Mouse (Mus musculus): ENCODE data around the gene Lamp3.
"Not testable (repeated sequence)": the region's sequence is repeated elsewhere in the genome, so short reads cannot be mapped to it uniquely, and the experiment has no call there.

Gene Lamp3

GRCm38 (mm10) chr16:19706216-19706615 lies at the start of gene Lamp3:
Gene Lamp3, minus strand, starts transcription at chr16:19706375.
- no peak for DNase-seq

GRCm38 (mm10) chr16:19732896-19733295 lies 26.7 kb upstream of the Lamp3 start:
- no peak for DNase-seq

GRCm38 (mm10) chr16:19724139-19724538 lies 18.0 kb upstream of the Lamp3 start:
- not testable (repeated sequence) for DNase-seq

- no peak for DNase-seq
Observed at GRCm38 (mm10) chr16:19720959-19721358, 14.8 kb upstream of the Lamp3 start.

- DNase-seq: no peak
Observed at GRCm38 (mm10) chr16:19707381-19707780, 1.2 kb upstream of the Lamp3 start.

- DNase-seq: no peak
Observed at GRCm38 (mm10) chr16:19699207-19699606, 7.0 kb downstream of the Lamp3 start.

GRCm38 (mm10) chr16:19670768-19671357 lies 35.3 kb downstream of the Lamp3 start:
- no peak for DNase-seq

- DNase-seq: peak; percentile 4
Observed at GRCm38 (mm10) chr16:19666312-19666711, 39.9 kb downstream of the Lamp3 start.

- no peak for DNase-seq
Observed at GRCm38 (mm10) chr16:19629816-19630215, 76.4 kb downstream of the Lamp3 start, which contains the start of gene Olfr171. Gene Olfr171, minus strand, starts transcription at chr16:19629916.

GRCm38 (mm10) chr16:19611782-19612181 lies 94.4 kb downstream of the Lamp3 start, which contains the start of gene Olfr170:
Gene Olfr170, minus strand, starts transcription at chr16:19611882.
- DNase-seq: not testable (repeated sequence)

All from cerebellum, adult 9-10 months (tissue).